Mouse (Mus musculus): ENCODE measurements around the gene H2-DMa. TPM values are rescaled to one million over a fixed set of nuclear protein-coding genes. Genes with fewer than 3 reads are reported as not detected.

The H2-DMa gene
- polyA plus RNA-seq, 1 experiment = 177 TPM

DNA sequence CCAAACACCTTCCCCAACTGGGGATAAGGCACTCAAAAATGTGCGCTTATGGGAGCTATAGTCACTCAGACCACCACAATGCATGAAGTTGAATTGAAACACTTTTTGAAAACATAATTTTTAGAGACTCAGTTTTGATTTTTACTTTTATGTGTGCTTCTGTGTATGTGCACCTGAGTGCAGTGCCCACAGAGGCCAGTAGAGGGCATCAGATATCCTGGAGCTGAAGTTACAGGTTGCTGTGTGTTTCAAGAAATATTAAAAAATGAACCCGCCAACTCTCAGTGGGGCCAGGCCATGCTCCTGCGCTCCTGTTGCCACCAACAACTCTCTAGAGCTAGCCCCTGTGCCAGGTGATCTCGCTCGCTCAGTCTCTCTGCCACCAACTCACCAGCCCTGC, 53.2 kb downstream of the H2-DMa start:
- Histone ChIP-seq H3K27ac (ENCODE audit: control insufficient read depth, insufficient read depth, low read length) (no peak overlapping the region), H3K36me3 (ENCODE audit: control insufficient read depth, insufficient read depth, low read length) (no peaks in the 10 kb centered on the region), H3K27me3 (ENCODE audit: control insufficient read depth, insufficient read depth, low read length) (no peaks in the 10 kb centered on the region), H3K4me3 (ENCODE audit: control insufficient read depth, insufficient read depth, low read length) (no peak overlapping the region), H3K4me1 (replicated peaks; ENCODE audit: control insufficient read depth, insufficient read depth, low read length) (peaks cover 10% of the 10 kb centered on the region)
- no peak for TF ChIP-seq POLR2A (IDR thresholded peaks at IDR 0.05; ENCODE audit: control insufficient read depth, extremely low read depth, insufficient read depth, low read length, poor library complexity)
- TF ChIP-seq CTCF (IDR thresholded peaks at IDR 0.05; ENCODE audit: borderline replicate concordance, control insufficient read depth, extremely low read depth, insufficient read depth, low read length, poor library complexity) = no peak
- no peak for DNase-seq
- WGBS = 98% methylated on average over 5 of the region's 5 CpGs

- no peak overlapping the region for H3K4me3 ChIP-seq (ENCODE audit: control insufficient read depth, insufficient read depth, low read length)
- no peak for DNase-seq
- 21% methylated on average over 1 of the region's 1 CpGs for WGBS
- H3K27ac ChIP-seq (ENCODE audit: control insufficient read depth, insufficient read depth, low read length) = peak overlapping the region; percentile 81
- H3K4me1 ChIP-seq (replicated peaks; ENCODE audit: control insufficient read depth, insufficient read depth, low read length) = peaks cover 10% of the 10 kb centered on the region
- H3K27me3 ChIP-seq (ENCODE audit: control insufficient read depth, insufficient read depth, low read length) = no peaks in the 10 kb centered on the region
- TF ChIP-seq CTCF (IDR thresholded peaks at IDR 0.05; ENCODE audit: borderline replicate concordance, control insufficient read depth, extremely low read depth, insufficient read depth, low read length, poor library complexity) = no peak
- no peak for TF ChIP-seq POLR2A (IDR thresholded peaks at IDR 0.05; ENCODE audit: control insufficient read depth, extremely low read depth, insufficient read depth, low read length, poor library complexity)
- no peaks in the 10 kb centered on the region for H3K36me3 ChIP-seq (ENCODE audit: control insufficient read depth, insufficient read depth, low read length)
Measured at GRCm38 (mm10) chr17:34174075-34174474, 54.7 kb downstream of the H2-DMa start.

DNA sequence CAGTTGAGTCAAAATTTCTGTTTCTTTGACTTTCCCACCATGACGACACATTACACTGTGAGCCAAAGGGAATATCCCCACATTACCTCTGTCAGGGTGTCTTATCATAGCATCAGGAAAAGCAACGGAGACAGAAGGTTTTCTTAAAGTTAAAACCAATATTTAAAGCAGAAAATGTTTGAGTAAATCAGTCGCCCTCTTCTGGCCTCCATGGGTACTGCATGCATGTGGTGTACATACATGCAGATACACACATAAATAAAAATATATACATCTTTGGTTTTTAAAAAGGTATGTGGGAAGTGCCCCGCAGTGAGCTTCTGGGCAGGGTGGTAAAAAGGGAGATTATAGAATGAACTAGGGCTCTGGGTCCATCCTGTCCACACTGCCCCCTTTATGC, 57.8 kb downstream of the H2-DMa start:
- H3K4me3 ChIP-seq (ENCODE audit: control insufficient read depth, insufficient read depth, low read length) = no peak overlapping the region
- WGBS = 83% methylated on average over 4 of the region's 4 CpGs
- DNase-seq = no peak

GRCm38 (mm10) chr17:34179019-34179418, 59.7 kb downstream of the H2-DMa start:
- Histone ChIP-seq H3K36me3 (ENCODE audit: control insufficient read depth, insufficient read depth, low read length) (peaks cover 15% of the 10 kb centered on the region), H3K4me1 (replicated peaks; ENCODE audit: control insufficient read depth, insufficient read depth, low read length) (peaks cover 6% of the 10 kb centered on the region), H3K4me3 (ENCODE audit: control insufficient read depth, insufficient read depth, low read length) (no peak overlapping the region), H3K27ac (ENCODE audit: control insufficient read depth, insufficient read depth, low read length) (no peak overlapping the region), H3K27me3 (ENCODE audit: control insufficient read depth, insufficient read depth, low read length) (no peaks in the 10 kb centered on the region)
- DNase-seq = no peak
- TF ChIP-seq CTCF (IDR thresholded peaks at IDR 0.05; ENCODE audit: borderline replicate concordance, control insufficient read depth, extremely low read depth, insufficient read depth, low read length, poor library complexity) = no peak
- no peak for TF ChIP-seq POLR2A (IDR thresholded peaks at IDR 0.05; ENCODE audit: control insufficient read depth, extremely low read depth, insufficient read depth, low read length, poor library complexity)
- 89% methylated on average over 6 of the region's 6 CpGs for WGBS

More for the DNA sequence above, 57.8 kb downstream of the H2-DMa start:
- TF ChIP-seq POLR2A (IDR thresholded peaks at IDR 0.05; ENCODE audit: control insufficient read depth, extremely low read depth, insufficient read depth, low read length, poor library complexity) = no peak
- TF ChIP-seq CTCF (IDR thresholded peaks at IDR 0.05; ENCODE audit: borderline replicate concordance, control insufficient read depth, extremely low read depth, insufficient read depth, low read length, poor library complexity) = no peak
- Histone ChIP-seq H3K27me3 (ENCODE audit: control insufficient read depth, insufficient read depth, low read length) (no peaks in the 10 kb centered on the region), H3K4me1 (replicated peaks; ENCODE audit: control insufficient read depth, insufficient read depth, low read length) (peaks cover 7% of the 10 kb centered on the region), H3K27ac (ENCODE audit: control insufficient read depth, insufficient read depth, low read length) (no peak overlapping the region), H3K36me3 (ENCODE audit: control insufficient read depth, insufficient read depth, low read length) (peaks cover 8% of the 10 kb centered on the region; the same call in 1 of the 2 replicates)

DNA sequence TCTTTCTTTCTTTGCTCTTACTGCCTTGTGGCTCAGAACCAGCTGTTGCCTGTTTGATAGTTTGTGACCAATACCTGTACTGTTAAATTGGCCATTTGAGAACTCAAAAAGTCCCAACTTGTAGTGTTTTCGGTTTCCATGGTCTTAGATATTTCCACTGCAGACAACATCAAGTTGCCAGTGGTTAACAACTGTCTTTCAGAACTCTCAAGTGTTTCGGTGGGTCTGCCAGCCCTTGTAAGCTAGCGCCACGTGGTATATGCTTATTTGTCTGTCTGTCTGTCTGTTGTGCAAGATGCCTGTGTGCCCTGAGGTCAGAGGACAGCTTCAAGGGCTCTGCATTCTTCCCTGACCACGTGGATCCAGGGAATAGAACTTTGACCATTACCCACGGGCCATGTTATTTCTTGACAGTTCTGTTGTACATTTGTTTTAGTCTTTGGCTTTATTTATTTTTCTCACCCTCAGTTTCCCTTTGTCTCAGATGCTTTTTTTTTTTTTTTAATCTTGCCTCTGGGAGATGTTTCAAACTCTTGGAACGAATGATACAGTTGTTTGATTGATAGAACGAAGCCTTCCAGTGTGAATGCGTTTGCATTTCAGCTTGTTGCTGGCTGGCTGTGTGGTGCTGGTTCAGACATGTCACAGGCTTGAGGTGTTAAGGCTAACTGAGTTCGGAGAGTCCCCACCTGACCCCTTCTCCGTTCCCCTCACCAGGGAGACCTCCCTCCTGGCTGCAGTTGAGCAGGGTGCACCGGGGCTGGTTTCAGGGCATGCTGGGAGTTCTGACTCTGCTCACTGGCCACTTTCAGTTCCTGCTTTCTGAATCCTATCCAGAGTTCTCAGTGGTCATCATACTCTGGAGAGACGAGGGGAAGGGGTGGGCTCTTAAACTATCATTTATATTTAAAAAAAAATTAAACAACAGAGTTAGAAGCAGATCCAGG, 60.8 kb downstream of the H2-DMa start:
- no peak overlapping the region for H3K27ac ChIP-seq (ENCODE audit: control insufficient read depth, insufficient read depth, low read length)
- peaks cover 15% of the 10 kb centered on the region for H3K36me3 ChIP-seq (ENCODE audit: control insufficient read depth, insufficient read depth, low read length)
- no peaks in the 10 kb centered on the region for H3K4me1 ChIP-seq (replicated peaks; ENCODE audit: control insufficient read depth, insufficient read depth, low read length)
- WGBS = 78% methylated on average over 13 of the region's 13 CpGs
- DNase-seq = no peak
- H3K27me3 ChIP-seq (ENCODE audit: control insufficient read depth, insufficient read depth, low read length) = no peaks in the 10 kb centered on the region
- TF ChIP-seq POLR2A (IDR thresholded peaks at IDR 0.05; ENCODE audit: control insufficient read depth, extremely low read depth, insufficient read depth, low read length, poor library complexity) (no peak), CTCF (IDR thresholded peaks at IDR 0.05; ENCODE audit: borderline replicate concordance, control insufficient read depth, extremely low read depth, insufficient read depth, low read length, poor library complexity) (no peak)
- H3K4me3 ChIP-seq (ENCODE audit: control insufficient read depth, insufficient read depth, low read length) = no peak overlapping the region

GRCm38 (mm10) chr17:34183564-34184219, 64.4 kb downstream of the H2-DMa start:
- Histone ChIP-seq H3K27me3 (ENCODE audit: control insufficient read depth, insufficient read depth, low read length) (no peaks in the 10 kb centered on the region), H3K27ac (ENCODE audit: control insufficient read depth, insufficient read depth, low read length) (no peak overlapping the region), H3K4me3 (ENCODE audit: control insufficient read depth, insufficient read depth, low read length) (no peak overlapping the region), H3K36me3 (ENCODE audit: control insufficient read depth, insufficient read depth, low read length) (peaks cover 15% of the 10 kb centered on the region), H3K4me1 (replicated peaks; ENCODE audit: control insufficient read depth, insufficient read depth, low read length) (peaks cover 17% of the 10 kb centered on the region)
- no peak for DNase-seq
- 96% methylated on average over 15 of the region's 15 CpGs for WGBS
- TF ChIP-seq CTCF (IDR thresholded peaks at IDR 0.05; ENCODE audit: borderline replicate concordance, control insufficient read depth, extremely low read depth, insufficient read depth, low read length, poor library complexity) = no peak
- no peak for TF ChIP-seq POLR2A (IDR thresholded peaks at IDR 0.05; ENCODE audit: control insufficient read depth, extremely low read depth, insufficient read depth, low read length, poor library complexity)
